Mouse (Mus musculus) myocyte (in vitro differentiated cells): ENCODE measurements at regions not wholly inside any gene's neighbourhood (a gene's known extent, or its start where the extent isn't known, plus 50 kb on each side); places are given as distances from the start of the nearest gene placed in this dataset.

ENCODE experiments used
- CEBPB ChIP-seq: IDR thresholded peaks from 2 replicates; pipeline ENCODE4 v1.6.1; 2011; ENCODE audit warnings: mild to moderate bottlenecking, moderate library complexity; ENCODE audit not compliant: poor library complexity, insufficient read depth, severe bottlenecking
- E2F4 ChIP-seq: IDR thresholded peaks from one replicate; pipeline ENCODE4 v1.6.1; 2011; ENCODE audit warnings: mild to moderate bottlenecking, control low read depth, moderate library complexity; ENCODE audit not compliant: insufficient read depth
- MAX ChIP-seq: IDR thresholded peaks from one replicate; pipeline ENCODE4 v1.6.1; 2011; ENCODE audit warnings: low read depth, mild to moderate bottlenecking, control low read depth
- MYOD1 ChIP-seq, 3 experiments: IDR thresholded peaks; one replicate each; pipeline ENCODE4 v1.6.1; 2011; ENCODE audit warnings: control low read depth in 2 of 3, low read depth in 2 of 3, mild to moderate bottlenecking in 2 of 3, moderate library complexity in 1 of 3; ENCODE audit not compliant: insufficient read length in 2 of 3, control insufficient read depth in 1 of 3
- MYOG ChIP-seq, 3 experiments: IDR thresholded peaks; one replicate each; pipeline ENCODE4 v1.6.1; 2011; ENCODE audit warnings: control low read depth in 2 of 3, low read depth in 2 of 3, mild to moderate bottlenecking in 2 of 3; ENCODE audit not compliant: insufficient read length in 2 of 3, control insufficient read depth in 1 of 3, insufficient read depth in 1 of 3
- POLR2A ChIP-seq: IDR thresholded peaks from one replicate; pipeline ENCODE4 v1.6.1; 2011; ENCODE audit warnings: low read depth, mild to moderate bottlenecking, control low read depth, moderate library complexity; ENCODE audit not compliant: insufficient read length
- POLR2AphosphoS2 ChIP-seq: IDR thresholded peaks from one replicate; pipeline ENCODE4 v1.6.1; 2011; ENCODE audit warnings: low read depth, control low read depth; ENCODE audit not compliant: insufficient read length
- REST ChIP-seq: IDR thresholded peaks from one replicate; pipeline ENCODE4 v1.6.1; 2011; ENCODE audit warnings: mild to moderate bottlenecking, control low read depth, moderate library complexity; ENCODE audit not compliant: insufficient read depth, insufficient read length
- TCF12 ChIP-seq: IDR thresholded peaks from one replicate; pipeline ENCODE4 v1.6.1; 2011; ENCODE audit warnings: mild to moderate bottlenecking, control low read depth; ENCODE audit not compliant: poor library complexity, insufficient read depth, severe bottlenecking
- USF1 ChIP-seq: IDR thresholded peaks from one replicate; pipeline ENCODE4 v1.6.1; 2011; ENCODE audit warnings: low read depth, mild to moderate bottlenecking, control low read depth, moderate library complexity

DNA sequence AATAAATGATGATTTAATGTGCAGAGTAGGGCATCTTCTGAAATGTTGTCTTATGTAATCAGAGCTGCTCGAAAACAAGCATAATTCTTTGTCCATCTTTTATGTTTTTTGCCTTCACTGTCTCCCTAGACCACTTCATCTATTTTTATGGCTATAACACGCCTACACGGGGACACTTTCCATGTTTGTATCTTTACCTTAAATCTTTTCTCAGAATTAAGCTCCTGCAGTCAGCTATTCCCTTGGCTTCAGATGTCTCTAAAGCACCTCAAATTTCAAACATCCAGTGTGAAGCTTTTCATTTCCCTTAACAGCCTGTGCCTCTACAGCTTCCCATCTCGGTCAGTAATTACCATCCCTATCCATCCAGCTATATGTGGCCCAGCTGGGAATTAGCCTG, 242.7 kb upstream of the Ube2e3 start:
- TF ChIP-seq POLR2A (no peak), TCF12 (no peak), MAX (no peak), E2F4 (no peak), MYOG (IDR thresholded peaks at IDR 0.05; ENCODE audit: control insufficient read depth in 1 of 3, insufficient read depth in 1 of 3, insufficient read length in 2 of 3, low read depth in 2 of 3) (no peak), CEBPB (no peak), POLR2AphosphoS2 (no peak), USF1 (no peak), REST (no peak), MYOD1 (IDR thresholded peaks at IDR 0.05; ENCODE audit: control insufficient read depth in 1 of 3, insufficient read length in 2 of 3, low read depth in 2 of 3) (no peak)
